In genomic region chr16:30605528-30605927, GRCm38 (mm10) we compare ENCODE assay signal across 20 mouse cellular contexts. TPM values are rescaled to one million over a fixed set of nuclear protein-coding genes. Genes with fewer than 3 reads are reported as not detected.
DNase-seq lines count a peak whose midpoint lies in the region; ATAC-seq and TF ChIP-seq lines count a peak whose summit lies in the region.
"Had no signal": no experiment of that assay in that cellular context is flagged by ENCODE, and none has a peak within 500 bp of the region (broad histone marks: within the 10 kb centered on the region; RNA-seq: fewer than 3 reads in every experiment).

No protein-coding gene starts in this region.

- TF ChIP-seq CTCF in lung, embryonic 14.5 days (IDR thresholded peaks at IDR 0.05; ENCODE audit: low read depth) = no peak

- no peak overlapping the region for H3K9ac ChIP-seq in hindbrain, embryonic 11.5 days (ENCODE audit: low read depth, low read length)
- H3K9ac ChIP-seq in hindbrain, embryonic 12.5 days = no peak overlapping the region
- H3K9ac ChIP-seq in lung, embryonic 14.5 days = no peak overlapping the region
- H3K9ac ChIP-seq in limb, embryonic 11.5 days (ENCODE audit: low read length) = no peak overlapping the region
- H3K9ac ChIP-seq: embryonic facial prominence, embryonic 15.5 days; hindbrain, embryonic 15.5 days had no signal

- H3K4me2 ChIP-seq in hindbrain, embryonic 11.5 days (replicated peaks; ENCODE audit: low read depth, low read length) = no peak overlapping the region
- no peak overlapping the region for H3K4me2 ChIP-seq in hindbrain, embryonic 12.5 days (replicated peaks)
- H3K4me2 ChIP-seq in lung, embryonic 14.5 days = no peak overlapping the region; the same call in 1 of the 2 replicates
- H3K4me2 ChIP-seq in limb, embryonic 11.5 days (ENCODE audit: low read depth, severe bottlenecking) = no peak overlapping the region
- H3K4me2 ChIP-seq: embryonic facial prominence, embryonic 15.5 days; hindbrain, embryonic 15.5 days; midbrain, embryonic 11.5 days had no signal

- ATAC-seq in hindbrain, embryonic 11.5 days (ENCODE audit: low FRiP score) = no peak
- ATAC-seq in hindbrain, embryonic 12.5 days (ENCODE audit: low FRiP score) = no peak
- ATAC-seq in lung, embryonic 14.5 days (ENCODE audit: insufficient read depth) = no peak
- no peak for ATAC-seq in limb, embryonic 11.5 days (ENCODE audit: insufficient number of reproducible peaks, low FRiP score, low TSS enrichment, low read depth)
- no peak for ATAC-seq in monocyte, adult 5-6 weeks (replicated peaks; ENCODE audit: insufficient number of reproducible peaks, low FRiP score, low TSS enrichment, poor library complexity, severe bottlenecking)
- ATAC-seq: CD4-positive, CD25-positive, alpha-beta regulatory T cell, adult 4 months had no signal

- H3K36me3 ChIP-seq in hindbrain, embryonic 11.5 days (ENCODE audit: control insufficient read depth, insufficient read depth, low read length) = no peaks in the 10 kb centered on the region
- no peaks in the 10 kb centered on the region for H3K36me3 ChIP-seq in hindbrain, embryonic 12.5 days
- peaks cover 4% of the 10 kb centered on the region; the same call in 1 of the 2 replicates for H3K36me3 ChIP-seq in lung, embryonic 14.5 days (ENCODE audit: insufficient read depth)
- no peaks in the 10 kb centered on the region for H3K36me3 ChIP-seq in limb, embryonic 11.5 days (ENCODE audit: control insufficient read depth, insufficient read depth, low read length)
- H3K36me3 ChIP-seq: embryonic facial prominence, embryonic 15.5 days; hindbrain, embryonic 15.5 days had no signal

- no peaks in the 10 kb centered on the region for H3K9me3 ChIP-seq in hindbrain, embryonic 11.5 days (ENCODE audit: control insufficient read depth, low read length)
- H3K9me3 ChIP-seq in hindbrain, embryonic 12.5 days (replicated peaks) = no peaks in the 10 kb centered on the region
- no peaks in the 10 kb centered on the region for H3K9me3 ChIP-seq in lung, embryonic 14.5 days (ENCODE audit: low read depth, low read length)
- no peaks in the 10 kb centered on the region for H3K9me3 ChIP-seq in limb, embryonic 11.5 days (ENCODE audit: control insufficient read depth, low read length)
- H3K9me3 ChIP-seq: embryonic facial prominence, embryonic 15.5 days; hindbrain, embryonic 15.5 days had no signal

- no peak overlapping the region for H3K27ac ChIP-seq in hindbrain, embryonic 11.5 days (ENCODE audit: low read depth, low read length)
- no peak overlapping the region for H3K27ac ChIP-seq in hindbrain, embryonic 12.5 days
- H3K27ac ChIP-seq in lung, embryonic 14.5 days (ENCODE audit: low read depth) = no peak overlapping the region
- H3K27ac ChIP-seq in limb, embryonic 11.5 days (replicated peaks; ENCODE audit: low read depth, low read length) = no peak overlapping the region
- H3K27ac ChIP-seq: embryonic facial prominence, embryonic 15.5 days; hindbrain, embryonic 15.5 days; macrophage had no signal

- 67% methylated on average over 6 of the region's 6 CpGs for WGBS in hindbrain, embryonic 11.5 days
- WGBS in hindbrain, embryonic 12.5 days = 48% methylated on average over 6 of the region's 6 CpGs
- 54% methylated on average over 6 of the region's 6 CpGs for WGBS in lung, embryonic 14.5 days
- WGBS in limb, embryonic 11.5 days = 18% methylated on average over 6 of the region's 6 CpGs

- H3K4me3 ChIP-seq in hindbrain, embryonic 11.5 days (ENCODE audit: low read depth, low read length) = no peak overlapping the region
- no peak overlapping the region for H3K4me3 ChIP-seq in hindbrain, embryonic 12.5 days
- no peak overlapping the region for H3K4me3 ChIP-seq in lung, embryonic 14.5 days (ENCODE audit: low read depth, low read length)
- H3K4me3 ChIP-seq in limb, embryonic 11.5 days (ENCODE audit: low read depth, low read length) = no peak overlapping the region
- H3K4me3 ChIP-seq: embryonic facial prominence, embryonic 15.5 days; hindbrain, embryonic 15.5 days had no signal

- H3K27me3 ChIP-seq in hindbrain, embryonic 11.5 days (ENCODE audit: control insufficient read depth, insufficient read depth, low read length) = peaks cover 12% of the 10 kb centered on the region
- peaks cover 16% of the 10 kb centered on the region for H3K27me3 ChIP-seq in hindbrain, embryonic 12.5 days
- 0 out of 2 replicates have a peak, but pooled peaks cover 5% of the 10 kb centered on the region for H3K27me3 ChIP-seq in lung, embryonic 14.5 days (ENCODE audit: insufficient read depth, low read length)
- H3K27me3 ChIP-seq in limb, embryonic 11.5 days (ENCODE audit: control insufficient read depth, insufficient read depth, low read length) = 0 out of 2 replicates have a peak, but pooled peaks cover 5% of the 10 kb centered on the region

- peak; percentile 49 for DNase-seq in embryo, embryonic 10 days (ENCODE audit: low spot score)
- no peak for DNase-seq in embryo, embryonic 9.5 days (ENCODE audit: extremely low spot score)
- DNase-seq in hindbrain, embryonic 11.5 days (ENCODE audit: low spot score) = peak; percentile 10
- peak; percentile 3 for DNase-seq in lung, embryonic 14.5 days
- DNase-seq in lung, postnatal 25 days (ENCODE audit: low spot score) = no peak
- peak; percentile 54 for DNase-seq in limb, embryonic 11.5 days (ENCODE audit: low spot score)
- DNase-seq: adrenal gland, postnatal 10 days; cerebellum, adult 11 months; cerebellum, postnatal 14 days; kidney, adult 18-20 months; layer of hippocampus, adult 9-11 months; lung, adult 2 months; thymus, postnatal 4 days had no signal

- peaks cover 7% of the 10 kb centered on the region for H3K4me1 ChIP-seq in hindbrain, embryonic 11.5 days (replicated peaks; ENCODE audit: control insufficient read depth, insufficient read depth, low read length)
- H3K4me1 ChIP-seq in hindbrain, embryonic 12.5 days = peaks cover 41% of the 10 kb centered on the region
- peaks cover 35% of the 10 kb centered on the region for H3K4me1 ChIP-seq in lung, embryonic 14.5 days (ENCODE audit: insufficient read depth)
- H3K4me1 ChIP-seq in limb, embryonic 11.5 days (ENCODE audit: control insufficient read depth, insufficient read depth, low read length) = peaks cover 39% of the 10 kb centered on the region

RNA-seq across cellular contexts. Expression of gene Fam43a, which starts 6.0 kb away (rescaled TPM):
- 6.7 TPM in 2 replicates for polyA plus RNA-seq in hindbrain, embryonic 11.5 days (2014; fragmentation: Nextera tagmentation; extraction: Ambion mirVana)
- polyA plus RNA-seq in hindbrain, embryonic 12.5 days (2016; fragmentation: Nextera tagmentation; extraction: Ambion mirVana) = 17.5 and 17.6 TPM in 2 replicates
- 11.1 and 13.0 TPM in 2 replicates for polyA plus RNA-seq in lung, embryonic 14.5 days (2014; fragmentation: Nextera tagmentation; extraction: Ambion mirVana)
- 4.3 and 6.8 TPM in 2 replicates for polyA plus RNA-seq in limb, embryonic 11.5 days (2014; fragmentation: Nextera tagmentation; extraction: Ambion mirVana)
- 18.4 to 27.0 TPM (median 26.3 TPM) in 3 replicates for total RNA-seq in monocyte, adult 5-6 weeks (2017)

RNA-seq across cellular contexts. Expression of gene Lsg1, which starts 18.1 kb away (rescaled TPM):
- polyA plus RNA-seq in hindbrain, embryonic 11.5 days (2014; fragmentation: Nextera tagmentation; extraction: Ambion mirVana) = 73.4 and 85.1 TPM in 2 replicates
- 69.4 and 75.7 TPM in 2 replicates for polyA plus RNA-seq in hindbrain, embryonic 12.5 days (2016; fragmentation: Nextera tagmentation; extraction: Ambion mirVana)
- 67.3 and 68.5 TPM in 2 replicates for polyA plus RNA-seq in lung, embryonic 14.5 days (2014; fragmentation: Nextera tagmentation; extraction: Ambion mirVana)
- polyA plus RNA-seq in limb, embryonic 11.5 days (2014; fragmentation: Nextera tagmentation; extraction: Ambion mirVana) = 89.1 and 90.1 TPM in 2 replicates
- 64.6 to 83.4 TPM (median 66.6 TPM) in 3 replicates for total RNA-seq in monocyte, adult 5-6 weeks (2017)

RNA-seq across cellular contexts. Expression of gene Tmem44, which starts 54.9 kb away (rescaled TPM):
- 30.9 and 32.0 TPM in 2 replicates for polyA plus RNA-seq in hindbrain, embryonic 11.5 days (2014; fragmentation: Nextera tagmentation; extraction: Ambion mirVana)
- polyA plus RNA-seq in hindbrain, embryonic 12.5 days (2016; fragmentation: Nextera tagmentation; extraction: Ambion mirVana) = 58.7 and 60.2 TPM in 2 replicates
- polyA plus RNA-seq in lung, embryonic 14.5 days (2014; fragmentation: Nextera tagmentation; extraction: Ambion mirVana) = 25.4 and 27.1 TPM in 2 replicates
- polyA plus RNA-seq in limb, embryonic 11.5 days (2014; fragmentation: Nextera tagmentation; extraction: Ambion mirVana) = 17.2 and 20.9 TPM in 2 replicates
- 0.11 TPM in 1 of 3 replicates, not detected in the others for total RNA-seq in monocyte, adult 5-6 weeks (2017)
- polyA plus RNA-seq: macrophage had no signal

Comparison
In these comparisons a context has a peak if more than half of its experiments do, and no peak if none do; other contexts are left out.
1. DNase-seq: peak in embryo, embryonic 10 days (single experiment), hindbrain, embryonic 11.5 days (single experiment), lung, embryonic 14.5 days (single experiment) and limb, embryonic 11.5 days (single experiment); none in embryo, embryonic 9.5 days (single experiment) and lung, postnatal 25 days (single experiment).